Mouse (Mus musculus): Measurements from ENCODE around the gene Ccdc63. TPM values are rescaled to one million over a fixed set of nuclear protein-coding genes. Genes with fewer than 3 reads are reported as not detected.
A peak's percentile ranks its signal among the peaks of the same experiment; 100 is the strongest.
"Not testable (repeated sequence)": the region's sequence is repeated elsewhere in the genome, so short reads cannot be mapped to it uniquely, and the experiment has no call there.

The Ccdc63 gene
- polyA plus RNA-seq, 1 experiment, result 0.17 TPM

GRCm38 (mm10) chr5:122142230-122142992 lies 1.8 kb upstream of the Ccdc63 start:
- Histone ChIP-seq H3K4me3 (ENCODE audit: insufficient read depth, low read length) (no peak overlapping the region), H3K27ac (ENCODE audit: insufficient read depth, low read length) (no peak overlapping the region), H3K4me1 (ENCODE audit: control insufficient read depth, insufficient read depth, low read length) (no peaks in the 10 kb centered on the region; the same call in 1 of the 2 replicates)
- TF ChIP-seq CTCF (IDR thresholded peaks at IDR 0.05; ENCODE audit: extremely low read depth, insufficient read depth, low read length), result peak; percentile 67
- no peak for TF ChIP-seq POLR2A (IDR thresholded peaks at IDR 0.05; ENCODE audit: extremely low read depth, insufficient read depth, low read length)

- not testable (repeated sequence) for H3K4me1 ChIP-seq (ENCODE audit: control insufficient read depth, insufficient read depth, low read length); H3K27ac ChIP-seq (ENCODE audit: insufficient read depth, low read length); H3K4me3 ChIP-seq (ENCODE audit: insufficient read depth, low read length)
Measured at GRCm38 (mm10) chr5:122139771-122140170, 852 bp downstream of the Ccdc63 start.

GRCm38 (mm10) chr5:122138856-122139255 lies 1.8 kb downstream of the Ccdc63 start:
- H3K27ac ChIP-seq (ENCODE audit: insufficient read depth, low read length), result no peak overlapping the region
- H3K4me1 ChIP-seq (ENCODE audit: control insufficient read depth, insufficient read depth, low read length), result no peaks in the 10 kb centered on the region
- no peak overlapping the region for H3K4me3 ChIP-seq (ENCODE audit: insufficient read depth, low read length)
- TF ChIP-seq CTCF (IDR thresholded peaks at IDR 0.05; ENCODE audit: extremely low read depth, insufficient read depth, low read length), result no peak
- TF ChIP-seq POLR2A (IDR thresholded peaks at IDR 0.05; ENCODE audit: extremely low read depth, insufficient read depth, low read length), result no peak

GRCm38 (mm10) chr5:122136508-122137408 lies 3.9 kb downstream of the Ccdc63 start:
- no peak overlapping the region for H3K27ac ChIP-seq (ENCODE audit: insufficient read depth, low read length)
- H3K4me1 ChIP-seq (ENCODE audit: control insufficient read depth, insufficient read depth, low read length), result no peaks in the 10 kb centered on the region
- TF ChIP-seq POLR2A (IDR thresholded peaks at IDR 0.05; ENCODE audit: extremely low read depth, insufficient read depth, low read length) (no peak), CTCF (IDR thresholded peaks at IDR 0.05; ENCODE audit: extremely low read depth, insufficient read depth, low read length) (no peak)
- H3K4me3 ChIP-seq (ENCODE audit: insufficient read depth, low read length), result no peak overlapping the region

GRCm38 (mm10) chr5:122135290-122135882 lies 5.2 kb downstream of the Ccdc63 start:
- no peak overlapping the region for H3K4me3 ChIP-seq (ENCODE audit: insufficient read depth, low read length)
- H3K4me1 ChIP-seq (ENCODE audit: control insufficient read depth, insufficient read depth, low read length), result 0 out of 2 replicates have a peak, but pooled peaks cover 2% of the 10 kb centered on the region
- no peak overlapping the region for H3K27ac ChIP-seq (ENCODE audit: insufficient read depth, low read length)
- TF ChIP-seq POLR2A (IDR thresholded peaks at IDR 0.05; ENCODE audit: extremely low read depth, insufficient read depth, low read length) (no peak), CTCF (IDR thresholded peaks at IDR 0.05; ENCODE audit: extremely low read depth, insufficient read depth, low read length) (no peak)

- TF ChIP-seq POLR2A (IDR thresholded peaks at IDR 0.05; ENCODE audit: extremely low read depth, insufficient read depth, low read length), result no peak
- no peak for TF ChIP-seq CTCF (IDR thresholded peaks at IDR 0.05; ENCODE audit: extremely low read depth, insufficient read depth, low read length)
- Histone ChIP-seq H3K4me1 (ENCODE audit: control insufficient read depth, insufficient read depth, low read length) (0 out of 2 replicates have a peak, but pooled peaks cover 2% of the 10 kb centered on the region), H3K4me3 (ENCODE audit: insufficient read depth, low read length) (no peak overlapping the region), H3K27ac (ENCODE audit: insufficient read depth, low read length) (no peak overlapping the region)
Measured at GRCm38 (mm10) chr5:122134395-122135289, 6.0 kb downstream of the Ccdc63 start.

GRCm38 (mm10) chr5:122133050-122133389 lies 7.6 kb downstream of the Ccdc63 start:
- no peak overlapping the region for H3K4me3 ChIP-seq (ENCODE audit: insufficient read depth, low read length)
- TF ChIP-seq POLR2A (IDR thresholded peaks at IDR 0.05; ENCODE audit: extremely low read depth, insufficient read depth, low read length) (no peak), CTCF (IDR thresholded peaks at IDR 0.05; ENCODE audit: extremely low read depth, insufficient read depth, low read length) (no peak)
- 0 out of 2 replicates have a peak, but pooled peaks cover 2% of the 10 kb centered on the region for H3K4me1 ChIP-seq (ENCODE audit: control insufficient read depth, insufficient read depth, low read length)
- H3K27ac ChIP-seq (ENCODE audit: insufficient read depth, low read length), result no peak overlapping the region

- TF ChIP-seq CTCF (IDR thresholded peaks at IDR 0.05; ENCODE audit: extremely low read depth, insufficient read depth, low read length) (no peak), POLR2A (IDR thresholded peaks at IDR 0.05; ENCODE audit: extremely low read depth, insufficient read depth, low read length) (no peak)
- 0 out of 2 replicates have a peak, but pooled peaks cover 2% of the 10 kb centered on the region for H3K4me1 ChIP-seq (ENCODE audit: control insufficient read depth, insufficient read depth, low read length)
- H3K4me3 ChIP-seq (ENCODE audit: insufficient read depth, low read length), result peak overlapping the region; percentile 6; the same call in 1 of the 2 replicates
- no peak overlapping the region for H3K27ac ChIP-seq (ENCODE audit: insufficient read depth, low read length)
Measured at GRCm38 (mm10) chr5:122132167-122133049, 8.2 kb downstream of the Ccdc63 start.
